Mouse (Mus musculus) macrophage (primary cell): ENCODE results near the gene Dnajc16. TPM values are rescaled to one million over a fixed set of nuclear protein-coding genes. Genes with fewer than 3 reads are reported as not detected.
A peak's percentile ranks its signal among the peaks of the same experiment; 100 is the strongest.

Experiments
- H3K27ac ChIP-seq: fragments of 350-480 bp; formaldehyde crosslinking; 2 replicates; pipeline ENCODE4 v1.9.0; 2021
- H3K36me3 ChIP-seq: fragments of 350-480 bp; formaldehyde crosslinking; 2 replicates; pipeline ENCODE4 v1.9.0; 2021; ENCODE audit errors: inconsistent target
- H3K4me3 ChIP-seq: fragments of 350-480 bp; formaldehyde crosslinking; 2 replicates; pipeline ENCODE4 v1.9.0; 2021; ENCODE audit errors: inconsistent target
- H3K79me2 ChIP-seq: fragments of 350-480 bp; formaldehyde crosslinking; 2 replicates; pipeline ENCODE4 v1.9.0; 2021; ENCODE audit errors: inconsistent target
- WGBS: methylation state at CpG from one replicate; pipeline ENCODE4 v1.1.7; 2026; ENCODE audit warnings: inconsistent platforms; ENCODE audit not compliant: missing documents; 5-methylcytosine and 5-hydroxymethylcytosine counted together
- polyA plus RNA-seq: library from polyadenylated mRNA; stranded (reverse); fragments of 250-400 nt; gene quantifications from 3 replicates; pipeline ENCODE4 v1.2.4, GENCODE M21; 2018; ENCODE audit warnings: inconsistent platforms

Gene Dnajc16
- polyA plus RNA-seq, 1 experiment from 2014 or later, result 10.2 TPM

DNA sequence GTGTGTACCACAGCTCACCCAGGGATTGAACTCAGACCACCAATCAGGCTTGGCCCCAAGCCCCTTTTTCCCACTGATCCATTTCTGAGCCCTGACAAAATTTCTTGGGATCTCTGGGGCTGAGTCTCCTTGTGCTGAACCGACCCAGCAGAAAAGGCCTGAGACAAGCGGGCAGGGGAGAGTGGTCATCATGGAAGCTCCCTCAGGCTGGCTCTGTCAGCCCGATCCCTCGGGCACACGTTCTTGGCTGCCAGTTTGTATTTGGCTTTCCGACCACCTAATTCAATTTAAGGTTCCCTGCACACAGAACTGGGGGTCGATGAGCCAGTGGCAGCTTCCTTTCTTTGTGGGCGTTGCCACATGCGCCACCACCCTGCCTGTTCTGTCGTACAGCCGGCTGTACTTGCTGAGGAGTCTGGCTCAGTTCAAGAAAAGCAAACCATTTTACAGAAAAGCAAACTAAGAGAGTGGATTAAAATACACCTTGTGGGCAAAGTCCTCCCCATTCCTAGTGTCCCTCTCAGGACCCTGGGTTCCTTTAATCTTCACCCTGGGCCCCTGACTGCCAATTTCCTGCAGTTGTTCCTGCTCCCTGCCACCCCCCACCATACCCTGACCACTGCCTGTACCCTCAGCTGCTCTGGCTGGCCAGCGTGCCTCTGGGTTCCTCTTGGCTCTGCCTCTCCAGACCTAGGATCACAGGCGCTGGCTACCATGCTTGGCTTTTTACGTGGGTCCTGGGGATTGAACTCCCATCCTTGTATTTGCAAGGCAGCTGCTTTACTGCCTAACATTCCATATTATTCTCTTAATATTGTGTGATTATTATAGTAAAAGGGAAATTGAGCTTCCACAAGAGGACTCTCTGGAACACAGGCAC lies 26.3 kb upstream of the Dnajc16 start:
- H3K36me3 ChIP-seq, result peaks cover 38% of the 10 kb centered on the region
- no peaks in the 10 kb centered on the region for H3K79me2 ChIP-seq
- H3K27ac ChIP-seq, result no peak overlapping the region
- WGBS, result 71% methylated on average over 14 of the region's 14 CpGs
- H3K4me3 ChIP-seq, result no peak overlapping the region

DNA sequence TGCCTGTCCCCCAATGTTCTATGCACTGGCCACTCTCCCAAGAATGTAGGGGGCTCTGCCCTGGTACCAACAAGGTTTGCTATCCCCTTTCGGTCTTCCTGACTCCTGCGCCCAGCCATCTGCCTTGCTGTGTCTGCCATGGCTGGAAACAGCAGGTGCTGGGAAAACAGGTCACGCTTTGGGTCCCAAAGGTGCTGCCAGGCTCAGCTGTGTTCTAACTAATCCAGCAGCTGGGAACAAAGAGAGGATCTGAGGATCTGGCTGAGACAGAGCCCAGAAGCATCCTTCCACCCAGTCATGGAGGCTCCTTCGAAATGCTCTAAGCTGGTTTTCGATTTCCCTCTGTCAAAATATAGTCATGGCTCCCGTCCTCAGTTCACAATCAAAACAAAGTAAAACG lies 25.5 kb upstream of the Dnajc16 start:
- Histone ChIP-seq H3K27ac (no peak overlapping the region), H3K4me3 (no peak overlapping the region), H3K36me3 (peaks cover 44% of the 10 kb centered on the region)

DNA sequence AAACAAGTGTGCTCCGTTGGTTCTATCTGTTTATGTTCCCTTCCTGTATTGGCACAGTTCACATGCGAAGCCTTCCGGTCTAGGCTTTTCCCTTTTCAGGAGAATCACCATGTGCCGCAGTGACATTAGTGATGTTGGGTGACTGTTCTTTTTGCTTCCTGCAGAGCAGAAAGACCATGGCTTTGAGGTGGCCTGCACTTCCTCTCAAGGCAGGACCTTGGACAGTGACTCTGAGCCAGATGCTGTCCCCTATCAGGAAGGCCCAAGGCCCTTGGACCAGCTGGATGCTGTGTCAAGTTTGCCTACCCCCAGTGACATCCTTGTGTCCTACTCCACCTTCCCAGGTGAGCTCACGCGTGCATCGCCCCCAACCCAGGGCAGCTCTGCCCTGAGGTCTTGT lies 20.6 kb upstream of the Dnajc16 start:
- WGBS, result 98% methylated on average over 7 of the region's 7 CpGs
- H3K27ac ChIP-seq, result no peak overlapping the region
- H3K36me3 ChIP-seq, result peaks cover 91% of the 10 kb centered on the region
- no peak overlapping the region for H3K4me3 ChIP-seq
- H3K79me2 ChIP-seq, result no peaks in the 10 kb centered on the region

More for the DNA sequence above, 25.5 kb upstream of the Dnajc16 start:
- WGBS, result 97% methylated on average over 5 of the region's 7 CpGs
- no peaks in the 10 kb centered on the region for H3K79me2 ChIP-seq

DNA sequence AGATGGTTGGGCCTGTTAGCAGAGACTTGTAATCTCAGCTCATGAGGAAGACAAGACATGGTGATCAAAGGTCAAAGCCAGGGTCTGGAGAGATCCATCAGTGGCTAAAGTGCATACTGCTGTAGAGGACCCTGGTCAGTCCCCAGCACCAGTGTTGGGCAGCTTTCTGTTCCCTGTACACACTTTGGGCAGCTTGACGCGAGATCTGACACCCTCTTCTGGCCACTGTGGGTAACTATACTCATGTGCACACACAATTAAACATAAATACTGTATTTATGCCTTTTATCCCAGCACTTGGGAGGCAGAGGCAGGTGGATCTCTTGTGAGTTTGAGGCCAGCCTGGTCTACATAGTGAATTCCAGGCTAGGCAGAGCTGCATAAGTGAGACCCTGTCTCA lies 20.2 kb upstream of the Dnajc16 start:
- H3K4me3 ChIP-seq, result no peak overlapping the region
- WGBS, result 91% methylated on average over 2 of the region's 2 CpGs
- H3K27ac ChIP-seq, result no peak overlapping the region
- no peaks in the 10 kb centered on the region for H3K79me2 ChIP-seq
- H3K36me3 ChIP-seq, result peaks cover 95% of the 10 kb centered on the region

DNA sequence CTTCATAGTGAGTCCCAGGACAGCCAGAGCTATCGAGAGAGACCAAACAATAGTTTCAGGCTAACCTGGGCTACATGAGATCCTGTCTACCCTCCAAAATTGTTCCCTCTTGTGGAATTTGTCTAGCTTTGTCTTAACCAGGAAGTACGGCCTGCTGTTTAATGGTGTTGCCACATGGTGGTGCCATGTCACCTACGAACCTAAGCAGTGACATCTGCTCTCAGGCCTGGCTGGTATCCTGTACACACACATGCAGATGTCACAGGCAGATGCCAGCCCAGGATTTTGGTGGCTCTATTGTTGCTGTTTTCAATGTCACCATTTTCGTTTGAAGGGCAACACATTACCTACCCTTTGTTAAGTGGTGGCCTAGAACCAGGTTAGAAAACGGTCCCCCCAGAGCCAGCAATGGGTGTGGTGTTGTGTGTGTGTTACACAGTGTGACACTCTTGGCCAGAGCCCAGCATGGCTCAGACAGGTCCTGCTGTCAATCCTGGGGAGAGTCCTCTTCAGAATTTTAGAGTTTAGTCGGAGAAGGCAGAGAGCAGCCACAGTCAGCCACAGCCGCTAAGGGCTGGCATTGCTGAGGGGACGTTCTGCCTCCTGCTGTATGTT lies 19.2 kb upstream of the Dnajc16 start:
- Histone ChIP-seq H3K4me3 (no peak overlapping the region), H3K36me3 (peaks cover 96% of the 10 kb centered on the region), H3K27ac (no peak overlapping the region), H3K79me2 (no peaks in the 10 kb centered on the region)
- WGBS, result 80% methylated on average over 8 of the region's 8 CpGs

DNA sequence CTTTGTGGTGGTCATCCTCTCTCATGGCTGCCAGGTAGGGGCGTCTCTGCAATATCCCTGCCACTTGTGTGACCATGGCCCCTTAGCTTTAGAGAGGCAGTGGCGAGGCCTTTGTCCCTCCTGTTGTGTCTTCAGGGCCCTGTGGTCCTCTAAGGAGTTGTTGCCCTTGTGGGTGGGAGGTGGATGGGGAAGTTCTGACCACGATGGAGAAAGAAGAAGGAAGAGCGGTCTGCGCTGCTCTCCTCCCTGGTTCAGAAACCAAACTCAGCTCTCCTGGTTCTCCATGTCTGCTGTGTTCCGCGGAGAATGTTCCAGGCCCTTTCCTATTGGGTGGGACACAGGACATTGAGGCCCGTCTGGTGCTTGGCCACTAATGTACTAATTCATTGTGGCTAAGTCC lies 15.2 kb upstream of the Dnajc16 start:
- no peak overlapping the region for H3K27ac ChIP-seq
- WGBS, result 59% methylated on average over 8 of the region's 8 CpGs
- H3K79me2 ChIP-seq, result no peaks in the 10 kb centered on the region
- H3K4me3 ChIP-seq, result no peak overlapping the region
- peaks cover 76% of the 10 kb centered on the region for H3K36me3 ChIP-seq

DNA sequence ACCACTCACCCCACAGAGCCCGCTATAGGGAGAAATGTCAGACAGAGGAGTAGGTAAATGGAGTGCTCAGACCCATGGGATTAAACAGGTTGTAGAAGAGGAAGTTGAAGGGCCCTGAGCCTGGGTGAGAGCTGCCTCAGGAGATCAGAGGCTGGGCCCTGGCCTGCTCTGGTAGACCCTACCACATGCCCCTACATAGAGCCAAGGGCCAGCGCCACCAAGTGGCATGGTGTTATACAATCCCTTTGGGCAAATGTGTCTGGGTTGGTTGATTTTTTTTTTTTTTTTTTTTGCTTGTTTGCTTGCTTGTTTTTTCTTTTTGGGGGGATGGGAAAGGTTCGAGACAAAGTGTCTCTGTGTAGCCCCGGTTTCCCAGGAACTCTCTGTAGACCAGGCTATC lies 13.4 kb upstream of the Dnajc16 start:
- Histone ChIP-seq H3K27ac (no peak overlapping the region), H3K36me3 (peaks cover 60% of the 10 kb centered on the region), H3K79me2 (no peaks in the 10 kb centered on the region), H3K4me3 (no peak overlapping the region)
- WGBS, result 86% methylated on average over 4 of the region's 4 CpGs

DNA sequence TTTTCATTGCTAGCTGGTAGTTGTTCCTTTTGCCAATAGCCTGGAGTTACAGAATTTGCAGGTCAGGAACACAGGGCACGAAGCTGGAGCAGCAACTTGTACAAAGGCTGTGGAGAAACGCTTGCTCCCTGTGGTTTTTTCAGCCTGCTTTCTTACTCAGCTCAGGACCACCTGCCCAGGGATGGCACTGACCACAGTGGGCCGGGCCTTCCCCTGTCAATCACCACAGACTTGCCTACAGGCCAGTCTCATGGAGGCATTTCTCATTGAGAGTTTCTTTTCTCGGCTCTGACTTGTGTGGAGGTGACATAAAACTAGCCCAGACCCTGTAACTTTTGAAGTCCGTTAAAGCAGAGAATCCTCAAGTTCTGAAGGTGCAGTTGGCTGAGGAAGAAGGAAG lies 6.8 kb upstream of the Dnajc16 start:
- H3K79me2 ChIP-seq, result peaks cover 40% of the 10 kb centered on the region
- H3K27ac ChIP-seq, result no peak overlapping the region
- H3K4me3 ChIP-seq, result no peak overlapping the region
- peaks cover 20% of the 10 kb centered on the region for H3K36me3 ChIP-seq
- 96% methylated on average over 5 of the region's 5 CpGs for WGBS

DNA sequence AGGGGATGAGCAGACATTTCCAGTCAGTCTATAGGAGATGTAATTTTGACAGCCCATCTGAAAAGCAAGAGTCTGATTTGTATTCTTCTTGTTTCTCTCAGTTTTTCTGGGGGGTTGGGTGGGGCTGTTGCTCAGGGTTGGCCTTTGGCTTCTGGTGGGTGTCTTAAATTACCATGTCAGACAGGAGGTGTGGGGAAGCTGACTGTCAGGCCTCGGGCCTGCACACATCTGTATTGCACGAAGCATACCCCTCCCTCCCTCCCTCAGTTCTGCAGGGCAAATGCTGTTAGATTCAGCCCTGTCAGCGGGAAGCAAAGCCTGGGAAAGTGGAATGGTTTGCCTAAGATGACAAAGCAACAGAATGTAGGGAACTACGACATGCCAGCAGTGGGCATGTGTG lies 6.2 kb upstream of the Dnajc16 start:
- 90% methylated on average over 4 of the region's 4 CpGs for WGBS
- H3K79me2 ChIP-seq, result peaks cover 40% of the 10 kb centered on the region
- no peak overlapping the region for H3K4me3 ChIP-seq
- H3K36me3 ChIP-seq, result peaks cover 20% of the 10 kb centered on the region
- no peak overlapping the region for H3K27ac ChIP-seq

DNA sequence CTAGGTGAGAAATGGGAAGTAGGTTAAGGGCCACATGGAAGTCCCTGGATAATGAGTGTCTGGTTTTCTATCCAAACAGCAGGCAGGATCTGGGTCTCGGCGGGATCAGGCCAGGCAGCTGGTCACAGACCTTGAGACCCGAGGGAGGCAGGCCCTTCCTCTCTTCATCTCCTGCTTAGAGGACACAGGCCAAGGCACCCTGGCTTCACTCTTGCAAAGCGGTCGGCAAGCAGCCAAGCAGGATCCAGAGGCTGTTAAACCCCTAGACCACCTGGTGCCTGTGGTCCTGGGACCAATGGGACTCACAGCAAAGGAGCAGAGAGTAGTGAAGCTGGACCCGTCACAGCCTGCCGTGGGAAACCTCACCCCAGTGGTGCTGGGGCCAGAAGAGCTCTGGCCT lies 5.6 kb upstream of the Dnajc16 start:
- peaks cover 40% of the 10 kb centered on the region for H3K79me2 ChIP-seq
- no peak overlapping the region for H3K27ac ChIP-seq
- WGBS, result 91% methylated on average over 7 of the region's 7 CpGs
- H3K36me3 ChIP-seq, result peaks cover 20% of the 10 kb centered on the region
- H3K4me3 ChIP-seq, result no peak overlapping the region

DNA sequence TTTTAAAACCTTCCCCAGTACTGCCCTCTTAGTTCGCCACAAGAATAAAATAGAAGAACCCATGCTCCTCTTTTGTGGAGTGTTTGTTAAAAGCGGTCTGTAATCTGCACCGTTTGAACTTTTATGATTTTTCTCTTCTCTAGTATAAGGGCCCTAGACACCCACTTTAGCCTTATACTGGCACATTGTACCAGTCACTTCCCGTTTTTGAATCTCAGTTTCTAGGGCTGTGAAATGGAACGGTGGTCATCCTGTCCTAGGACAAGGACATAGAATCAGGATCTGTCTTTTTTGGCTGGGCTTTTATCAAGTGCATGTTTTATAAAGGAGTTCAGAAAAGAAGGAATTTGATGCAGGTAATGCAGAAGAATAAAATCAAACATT lies 3.4 kb upstream of the Dnajc16 start:
- Histone ChIP-seq H3K4me3 (peak overlapping the region; percentile 78), H3K36me3 (peaks cover 20% of the 10 kb centered on the region), H3K27ac (peak overlapping the region; percentile 90), H3K79me2 (peaks cover 44% of the 10 kb centered on the region)
- 3% methylated on average over 5 of the region's 5 CpGs for WGBS

DNA sequence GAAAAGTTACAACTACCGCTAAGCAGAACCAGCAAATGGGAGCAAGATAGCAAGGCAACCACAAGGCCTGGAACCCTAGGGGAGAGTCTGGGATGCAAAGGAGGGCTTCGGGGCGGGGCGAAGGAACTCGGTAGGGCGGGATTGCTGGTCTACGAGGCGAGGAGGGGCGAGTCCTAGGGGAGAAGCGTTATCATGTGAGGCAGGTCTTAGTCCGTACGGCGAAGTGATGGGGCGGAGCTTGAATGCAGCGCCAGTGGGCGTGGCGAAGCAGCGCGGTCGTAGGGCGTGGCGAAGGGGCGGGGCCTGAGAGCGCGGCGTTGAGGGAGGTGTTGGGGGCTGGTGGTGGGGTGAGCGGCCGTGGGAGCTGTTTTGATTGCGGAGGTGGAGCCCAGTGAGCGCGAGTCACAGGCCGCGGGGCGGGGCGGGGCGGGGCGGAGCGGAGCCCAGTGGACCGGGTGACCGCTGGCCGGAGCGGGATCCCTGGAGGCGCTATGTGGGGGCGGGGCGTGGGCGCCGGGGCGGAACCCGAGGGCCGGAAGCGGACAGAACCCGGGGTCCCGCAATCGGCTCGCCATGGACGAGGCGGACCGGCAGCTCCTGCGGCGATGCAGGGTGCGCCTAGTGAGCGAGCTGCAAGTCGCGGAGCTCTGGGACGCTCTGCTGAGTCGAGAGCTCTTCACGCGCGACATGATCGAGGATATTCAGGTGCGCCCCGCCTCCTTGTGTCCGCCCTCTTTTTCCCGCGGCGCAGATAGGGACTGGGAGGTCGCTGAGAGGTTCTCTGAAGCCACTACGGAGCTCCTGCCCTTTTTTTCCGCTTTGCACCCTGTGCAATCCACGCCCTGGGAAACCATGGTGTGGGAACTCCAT lies 2.8 kb upstream of the Dnajc16 start, which contains the start of gene Casp9:
Gene Casp9 (plus strand): TSS at position 331 of the 870 bp plus-strand sequence.
- peak within 1 kb of the TSS; percentile 90 for H3K27ac ChIP-seq
- 0% methylated on average over 54 of the region's 80 CpGs for WGBS
- peaks cover 51% of the 10 kb centered on the region for H3K79me2 ChIP-seq
- H3K4me3 ChIP-seq, result peak within 1 kb of the TSS; percentile 78
- H3K36me3 ChIP-seq, result peaks cover 20% of the 10 kb centered on the region

DNA sequence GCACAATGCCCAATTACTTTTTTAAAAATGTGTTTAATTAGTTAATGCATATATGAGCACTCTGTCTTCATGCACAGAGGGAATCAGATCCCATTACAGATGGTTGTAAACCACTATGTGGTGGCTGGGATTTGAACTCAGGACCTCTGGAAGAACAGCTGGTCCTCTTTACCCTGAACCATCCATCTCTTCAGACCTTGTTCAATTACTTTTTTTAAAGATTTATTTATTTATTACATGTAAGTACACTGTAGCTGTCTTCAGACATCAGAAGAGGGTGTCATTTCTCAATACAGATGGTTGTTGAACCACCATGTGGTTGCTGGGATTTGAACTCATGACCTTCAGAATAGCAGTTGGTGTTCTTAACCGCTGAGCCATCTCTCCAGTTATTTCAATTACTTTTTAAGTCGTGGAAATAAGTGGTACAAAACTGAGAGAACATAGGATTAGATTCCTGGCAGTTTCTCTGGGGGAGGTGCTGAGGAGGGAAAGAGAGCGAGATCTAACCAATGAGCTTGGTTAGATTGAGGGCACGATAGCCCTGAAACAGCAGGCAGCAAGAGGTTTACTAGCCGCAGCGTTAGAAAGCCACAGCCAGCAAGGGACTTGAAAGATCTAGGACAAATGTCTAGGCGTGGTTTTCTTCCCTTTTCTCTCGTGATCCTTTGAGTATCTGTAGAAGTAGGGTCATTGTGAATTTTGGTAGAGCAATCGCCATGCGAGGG lies 2.0 kb upstream of the Dnajc16 start:
- Histone ChIP-seq H3K4me3 (peak overlapping the region; percentile 0; the same call in 1 of the 2 replicates), H3K36me3 (peaks cover 17% of the 10 kb centered on the region), H3K79me2 (peaks cover 50% of the 10 kb centered on the region), H3K27ac (peak overlapping the region; percentile 81)
- 6% methylated on average over 10 of the region's 10 CpGs for WGBS

DNA sequence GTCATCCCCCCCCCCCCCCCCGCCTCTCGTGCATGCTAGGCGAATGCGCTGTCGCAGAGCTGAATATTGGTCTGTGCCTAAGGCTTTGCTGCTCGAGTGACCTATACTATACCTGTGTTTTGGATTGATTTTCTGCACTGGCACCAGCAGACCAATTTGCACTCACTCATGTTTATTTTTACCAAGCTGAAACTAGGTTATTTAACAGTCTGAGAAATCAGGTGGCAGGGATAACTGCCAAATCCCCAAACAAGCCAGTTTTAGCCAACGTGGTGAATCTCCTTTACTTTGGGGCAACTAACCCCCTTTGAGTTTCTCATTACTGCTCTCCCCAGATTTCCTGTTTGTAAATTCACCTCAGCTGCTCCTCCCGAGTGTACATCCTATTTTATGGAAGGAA lies 1.2 kb upstream of the Dnajc16 start:
- WGBS, result 77% methylated on average over 6 of the region's 8 CpGs
- Histone ChIP-seq H3K79me2 (peaks cover 45% of the 10 kb centered on the region), H3K27ac (no peak overlapping the region), H3K4me3 (no peak overlapping the region), H3K36me3 (peaks cover 18% of the 10 kb centered on the region; the same call in 1 of the 2 replicates)
